Mouse (Mus musculus): ENCODE results near the gene Mrpl57.

The Mrpl57 gene

GRCm38 (mm10) chr14:57858601-57859000 is 32.6 kb downstream of the Mrpl57 start:
- no peak for DNase-seq (ENCODE audit: extremely low read depth, insufficient read length, low spot score)

GRCm38 (mm10) chr14:57859520-57859919 is 33.5 kb downstream of the Mrpl57 start:
- no peak for DNase-seq (ENCODE audit: extremely low read depth, insufficient read length, low spot score)

GRCm38 (mm10) chr14:57861987-57862412 is 36.0 kb downstream of the Mrpl57 start:
- DNase-seq (ENCODE audit: extremely low read depth, insufficient read length, low spot score) = no peak

- no peak for DNase-seq (ENCODE audit: extremely low read depth, insufficient read length, low spot score)
Observed at GRCm38 (mm10) chr14:57863129-57863528, 37.1 kb downstream of the Mrpl57 start.

DNA sequence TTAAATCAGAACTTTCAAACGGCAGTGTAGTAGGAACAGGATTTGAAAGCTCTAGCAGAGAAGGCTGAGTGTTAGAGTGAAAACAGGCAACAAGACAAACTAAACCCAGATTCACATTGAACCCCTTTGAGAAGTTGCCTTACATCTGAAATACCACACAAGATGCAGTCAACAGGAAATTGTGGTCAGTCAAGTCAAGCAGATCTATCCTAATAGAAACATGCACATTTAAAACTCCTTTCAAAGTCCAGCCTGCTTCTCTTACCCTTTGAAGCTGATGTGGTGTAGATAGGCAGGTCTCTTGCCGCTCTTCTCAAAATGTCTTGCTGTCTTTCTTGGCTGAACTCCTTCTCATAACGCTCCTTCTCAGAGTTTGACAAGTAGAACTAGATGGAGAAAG is 39.2 kb downstream of the Mrpl57 start:
- no peak for DNase-seq (ENCODE audit: extremely low read depth, insufficient read length, low spot score)

GRCm38 (mm10) chr14:57866676-57867276 is 40.7 kb downstream of the Mrpl57 start:
- no peak for DNase-seq (ENCODE audit: extremely low read depth, insufficient read length, low spot score)

DNA sequence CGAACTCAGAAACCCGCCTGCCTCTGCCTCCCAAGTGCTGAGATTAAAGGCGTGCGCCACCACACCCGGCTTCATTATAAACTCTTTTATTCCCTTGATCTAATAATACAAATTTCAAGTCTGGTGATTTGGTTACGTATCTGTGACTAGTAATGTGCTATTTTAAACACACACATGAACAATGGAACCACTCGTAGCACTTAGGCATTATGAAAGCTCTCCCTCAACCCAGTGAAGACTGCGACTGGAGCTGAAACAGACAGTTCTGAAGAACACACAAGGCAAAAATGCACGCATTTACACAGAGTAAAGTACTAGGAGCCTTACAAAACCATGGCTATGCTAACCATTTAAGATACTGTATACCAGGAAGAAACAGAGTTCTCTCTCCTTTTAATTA is 51.9 kb downstream of the Mrpl57 start:
- no peak for DNase-seq (ENCODE audit: extremely low read depth, insufficient read length, low spot score)

Measured in 3134 (cell line).